Mouse (Mus musculus): ENCODE results near the gene Ube2j1. TPM values are rescaled to one million over a fixed set of nuclear protein-coding genes. Genes with fewer than 3 reads are reported as not detected.

Ube2j1 gene
- polyA plus RNA-seq, 1 experiment: 42.7 TPM

DNA sequence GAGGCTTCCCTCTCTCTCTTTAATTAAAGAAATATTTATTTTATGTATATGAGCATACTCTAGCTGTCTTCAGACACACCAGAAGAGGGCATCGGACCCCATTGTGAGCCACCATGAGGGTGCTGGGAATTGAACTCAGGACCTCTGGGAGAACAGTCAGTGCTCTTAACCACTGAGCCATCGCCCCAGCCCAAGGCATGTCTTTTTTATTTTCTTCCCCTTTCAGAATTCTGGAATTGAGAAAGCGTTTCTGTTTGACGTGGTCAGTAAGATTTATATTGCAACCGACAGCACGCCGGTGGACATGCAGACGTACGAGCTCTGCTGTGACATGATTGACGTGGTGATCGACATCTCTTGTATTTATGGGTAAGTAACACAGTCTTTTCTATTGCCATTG, 24.4 kb upstream of the Ube2j1 start:
- no peaks in the 10 kb centered on the region for H3K36me3 ChIP-seq (ENCODE audit: control insufficient read depth, insufficient read depth)
- no peaks in the 10 kb centered on the region for H3K79me3 ChIP-seq (ENCODE audit: low read depth)
- no peaks in the 10 kb centered on the region for H3K27me3 ChIP-seq (ENCODE audit: control insufficient read depth, insufficient read depth, insufficient read length)
- no peaks in the 10 kb centered on the region for H3K79me2 ChIP-seq (ENCODE audit: control insufficient read depth, insufficient read depth)
- no peak overlapping the region for H3ac ChIP-seq (ENCODE audit: control insufficient read depth, insufficient read length, low read depth)
- no peak for TF ChIP-seq CTCF (IDR thresholded peaks at IDR 0.05; ENCODE audit: control insufficient read depth, insufficient read depth, insufficient read length)
- TF ChIP-seq MYOD1 (IDR thresholded peaks at IDR 0.05; ENCODE audit: control insufficient read depth, insufficient read length, low read depth): no peak
- TF ChIP-seq MAX (IDR thresholded peaks at IDR 0.05): no peak
- TF ChIP-seq MYOG (IDR thresholded peaks at IDR 0.05; ENCODE audit: control insufficient read depth, extremely low read depth, insufficient read length): no peak
- no peak for TF ChIP-seq CEBPB (IDR thresholded peaks at IDR 0.05; ENCODE audit: low read depth)
- TF ChIP-seq USF1 (IDR thresholded peaks at IDR 0.05; ENCODE audit: low read depth): no peak
- TF ChIP-seq FOSL1 (IDR thresholded peaks at IDR 0.05; ENCODE audit: insufficient read depth, low read length, poor library complexity, severe bottlenecking): no peak
- no peak overlapping the region for H3K4me3 ChIP-seq (ENCODE audit: insufficient read depth, poor library complexity, severe bottlenecking)

DNA sequence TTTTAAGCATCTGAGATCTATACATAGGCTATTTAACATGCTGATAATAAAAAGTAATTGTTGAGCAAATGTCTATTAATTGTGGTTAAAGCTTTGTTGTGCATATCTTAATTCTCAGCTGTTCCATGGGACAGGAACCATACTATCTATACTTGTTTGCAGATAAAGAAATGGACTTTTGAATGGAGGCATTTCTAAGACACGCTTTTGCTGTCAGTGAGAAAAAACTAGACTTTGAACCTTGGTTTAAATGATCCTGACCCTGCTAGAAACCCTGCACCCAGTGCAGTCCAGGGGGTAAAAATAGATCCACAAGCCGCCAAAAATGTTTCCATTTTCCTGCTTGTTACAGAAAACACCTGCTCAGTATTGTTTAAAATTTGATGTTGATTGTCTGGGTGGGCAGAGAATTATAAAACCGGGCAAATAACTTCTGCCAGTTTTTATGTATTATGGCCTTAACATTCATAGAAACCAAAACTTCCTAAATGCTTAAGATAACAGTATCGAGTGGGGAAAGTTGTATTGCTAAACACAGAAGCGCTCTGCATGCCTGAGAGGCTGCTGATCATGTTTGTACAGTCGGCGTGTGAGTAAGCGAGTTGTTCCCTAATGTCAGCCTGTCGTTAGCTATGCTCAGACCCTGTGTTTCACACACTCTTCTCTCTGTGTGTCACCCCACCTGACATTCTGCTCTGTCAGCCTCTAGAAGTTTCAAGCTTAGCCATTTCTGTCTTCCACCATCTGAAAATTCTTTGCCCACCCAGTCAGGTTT, 23.6 kb upstream of the Ube2j1 start:
- Histone ChIP-seq H3K79me3 (ENCODE audit: low read depth) (no peaks in the 10 kb centered on the region), H3K4me3 (ENCODE audit: insufficient read depth, poor library complexity, severe bottlenecking) (no peak overlapping the region), H3K27me3 (ENCODE audit: control insufficient read depth, insufficient read depth, insufficient read length) (no peaks in the 10 kb centered on the region), H3ac (ENCODE audit: control insufficient read depth, insufficient read length, low read depth) (no peak overlapping the region), H3K36me3 (ENCODE audit: control insufficient read depth, insufficient read depth) (no peaks in the 10 kb centered on the region), H3K79me2 (ENCODE audit: control insufficient read depth, insufficient read depth) (no peaks in the 10 kb centered on the region)
- no peak for TF ChIP-seq FOSL1 (IDR thresholded peaks at IDR 0.05; ENCODE audit: insufficient read depth, low read length, poor library complexity, severe bottlenecking)
- TF ChIP-seq MYOD1 (IDR thresholded peaks at IDR 0.05; ENCODE audit: control insufficient read depth, insufficient read length, low read depth): no peak
- TF ChIP-seq CTCF (IDR thresholded peaks at IDR 0.05; ENCODE audit: control insufficient read depth, insufficient read depth, insufficient read length): no peak
- no peak for TF ChIP-seq CEBPB (IDR thresholded peaks at IDR 0.05; ENCODE audit: low read depth)
- no peak for TF ChIP-seq MYOG (IDR thresholded peaks at IDR 0.05; ENCODE audit: control insufficient read depth, extremely low read depth, insufficient read length)
- TF ChIP-seq USF1 (IDR thresholded peaks at IDR 0.05; ENCODE audit: low read depth): no peak
- TF ChIP-seq MAX (IDR thresholded peaks at IDR 0.05): no peak

DNA sequence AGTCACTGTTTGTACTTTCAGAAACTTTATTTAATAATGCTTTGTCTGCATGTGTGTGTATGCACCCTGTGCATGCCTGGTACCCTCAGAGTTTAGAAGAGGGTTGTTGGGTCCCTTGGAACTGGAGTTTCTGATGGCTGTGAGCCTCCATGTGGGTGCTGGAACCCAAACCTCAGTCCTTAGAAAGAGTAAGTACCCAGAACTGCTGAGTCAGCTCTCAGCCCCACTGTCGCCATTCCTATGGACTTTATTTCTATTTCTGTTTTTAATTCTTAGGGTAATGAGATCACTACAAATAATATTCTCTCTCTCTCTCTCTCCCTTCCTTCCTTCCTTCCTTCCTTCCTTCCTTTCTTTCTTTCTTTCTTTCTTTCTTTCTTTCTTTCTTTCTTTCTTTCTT, 21.1 kb upstream of the Ube2j1 start:
- TF ChIP-seq CTCF (IDR thresholded peaks at IDR 0.05; ENCODE audit: control insufficient read depth, insufficient read depth, insufficient read length) (no peak), USF1 (IDR thresholded peaks at IDR 0.05; ENCODE audit: low read depth) (no peak), MYOG (IDR thresholded peaks at IDR 0.05; ENCODE audit: control insufficient read depth, extremely low read depth, insufficient read length) (no peak), CEBPB (IDR thresholded peaks at IDR 0.05; ENCODE audit: low read depth) (no peak), FOSL1 (IDR thresholded peaks at IDR 0.05; ENCODE audit: insufficient read depth, low read length, poor library complexity, severe bottlenecking) (no peak)
- Histone ChIP-seq H3ac (ENCODE audit: control insufficient read depth, insufficient read length, low read depth) (no peak overlapping the region), H3K36me3 (ENCODE audit: control insufficient read depth, insufficient read depth) (no peaks in the 10 kb centered on the region)

DNA sequence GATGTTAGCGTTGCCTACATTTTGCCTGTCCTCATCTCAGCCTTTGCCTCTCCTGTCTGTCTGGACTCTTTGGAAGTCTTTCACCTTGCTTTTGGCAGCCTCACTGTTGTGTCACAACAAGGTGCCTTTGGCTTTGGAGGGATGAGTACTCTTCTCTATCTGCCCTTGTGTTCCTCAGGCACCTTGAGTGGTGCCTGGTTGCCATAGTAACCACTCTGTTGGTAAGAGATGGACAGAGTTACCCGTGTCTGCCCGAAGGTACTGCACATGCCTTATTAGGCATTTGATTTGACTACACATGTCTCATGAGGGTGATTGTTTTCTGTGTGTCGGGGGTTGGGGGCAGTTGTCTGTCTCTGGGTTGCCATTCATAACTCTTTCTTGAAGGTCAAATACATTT, 18.7 kb upstream of the Ube2j1 start:
- no peaks in the 10 kb centered on the region for H3K27me3 ChIP-seq (ENCODE audit: control insufficient read depth, insufficient read depth, insufficient read length)
- no peaks in the 10 kb centered on the region for H3K79me2 ChIP-seq (ENCODE audit: control insufficient read depth, insufficient read depth)
- H3ac ChIP-seq (ENCODE audit: control insufficient read depth, insufficient read length, low read depth): no peak overlapping the region
- H3K79me3 ChIP-seq (ENCODE audit: low read depth): no peaks in the 10 kb centered on the region
- TF ChIP-seq USF1 (IDR thresholded peaks at IDR 0.05; ENCODE audit: low read depth) (no peak), FOSL1 (IDR thresholded peaks at IDR 0.05; ENCODE audit: insufficient read depth, low read length, poor library complexity, severe bottlenecking) (no peak), MAX (IDR thresholded peaks at IDR 0.05) (no peak), CEBPB (IDR thresholded peaks at IDR 0.05; ENCODE audit: low read depth) (no peak), CTCF (IDR thresholded peaks at IDR 0.05; ENCODE audit: control insufficient read depth, insufficient read depth, insufficient read length) (no peak)
- H3K4me3 ChIP-seq (ENCODE audit: insufficient read depth, poor library complexity, severe bottlenecking): no peak overlapping the region
- no peaks in the 10 kb centered on the region for H3K36me3 ChIP-seq (ENCODE audit: control insufficient read depth, insufficient read depth)

More for the DNA sequence above, 21.1 kb upstream of the Ube2j1 start:
- Histone ChIP-seq H3K4me3 (ENCODE audit: insufficient read depth, poor library complexity, severe bottlenecking) (no peak overlapping the region), H3K79me2 (ENCODE audit: control insufficient read depth, insufficient read depth) (no peaks in the 10 kb centered on the region), H3K27me3 (ENCODE audit: control insufficient read depth, insufficient read depth, insufficient read length) (no peaks in the 10 kb centered on the region), H3K79me3 (ENCODE audit: low read depth) (no peaks in the 10 kb centered on the region)

DNA sequence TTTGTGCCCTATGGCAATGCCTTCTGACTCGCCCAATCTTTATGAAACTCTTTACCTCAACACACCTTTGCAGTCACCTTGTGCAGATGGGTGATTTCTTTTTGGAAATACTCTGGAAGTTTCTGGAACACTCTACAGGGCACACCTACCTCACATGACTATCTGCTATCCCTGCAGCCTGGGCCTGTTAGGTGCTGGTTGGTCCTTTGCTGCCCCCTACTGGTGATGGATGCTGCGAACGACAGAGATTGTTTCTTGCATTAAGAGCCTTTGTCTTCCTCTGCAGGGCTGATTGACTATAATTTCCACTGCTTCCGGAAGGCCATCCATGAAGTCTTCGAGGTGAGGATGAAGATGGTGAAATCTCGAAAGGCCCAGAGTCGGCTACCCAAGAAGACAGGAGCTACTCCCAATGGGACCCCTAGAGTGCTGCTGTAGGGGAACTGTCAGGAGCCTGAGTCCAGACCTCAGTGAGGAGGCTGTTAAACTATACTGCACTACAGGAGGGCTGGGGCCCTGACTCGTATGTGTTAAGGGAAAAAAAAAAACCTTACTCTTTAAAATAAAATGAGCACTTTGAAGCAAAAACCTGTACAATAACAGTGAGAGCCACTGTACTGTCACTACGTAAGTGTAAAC, 12.7 kb upstream of the Ube2j1 start:
- no peaks in the 10 kb centered on the region for H3K79me2 ChIP-seq (ENCODE audit: control insufficient read depth, insufficient read depth)

More for the DNA sequence above, 12.7 kb upstream of the Ube2j1 start:
- H3K79me3 ChIP-seq (ENCODE audit: low read depth): no peaks in the 10 kb centered on the region
- no peaks in the 10 kb centered on the region for H3K27me3 ChIP-seq (ENCODE audit: control insufficient read depth, insufficient read depth, insufficient read length)
- no peak overlapping the region for H3ac ChIP-seq (ENCODE audit: control insufficient read depth, insufficient read length, low read depth)
- H3K4me3 ChIP-seq (ENCODE audit: insufficient read depth, poor library complexity, severe bottlenecking): no peak overlapping the region
- no peaks in the 10 kb centered on the region for H3K36me3 ChIP-seq (ENCODE audit: control insufficient read depth, insufficient read depth)
- peak; percentile 29 for TF ChIP-seq USF1 (IDR thresholded peaks at IDR 0.05; ENCODE audit: low read depth)
- no peak for TF ChIP-seq MYOD1 (IDR thresholded peaks at IDR 0.05; ENCODE audit: control insufficient read depth, insufficient read length, low read depth)
- TF ChIP-seq FOSL1 (IDR thresholded peaks at IDR 0.05; ENCODE audit: insufficient read depth, low read length, poor library complexity, severe bottlenecking): no peak
- peak; percentile 76 for TF ChIP-seq CTCF (IDR thresholded peaks at IDR 0.05; ENCODE audit: control insufficient read depth, insufficient read depth, insufficient read length)
- TF ChIP-seq MYOG (IDR thresholded peaks at IDR 0.05; ENCODE audit: control insufficient read depth, extremely low read depth, insufficient read length): no peak
- no peak for TF ChIP-seq MAX (IDR thresholded peaks at IDR 0.05)
- no peak for TF ChIP-seq CEBPB (IDR thresholded peaks at IDR 0.05; ENCODE audit: low read depth)
